Mouse (Mus musculus) kidney, embryonic 14.5 days (tissue): Measurements from ENCODE around the gene Lyst. TPM values are rescaled to one million over a fixed set of nuclear protein-coding genes. Genes with fewer than 3 reads are reported as not detected.

Source experiments
- ATAC-seq: fragments of 200-750 bp; cut with Nextera tagmentation; 2 replicates; pipeline ENCODE4 v1.8.0; 2017; ENCODE audit warnings: moderate number of reproducible peaks, mild to moderate bottlenecking, moderate TSS enrichment, moderate library complexity; ENCODE audit not compliant: low FRiP score, low TSS enrichment
- H3K27ac ChIP-seq: fragments of 300-500 bp; sonication (generic); 2 replicates; pipeline ENCODE4 v1.5.1; 2014; ENCODE audit warnings: low read depth, mild to moderate bottlenecking, low read length, moderate library complexity, mixed read lengths
- H3K27me3 ChIP-seq: fragments of 300-500 bp; sonication (generic); 2 replicates; pipeline ENCODE4 v1.6.1; 2014; ENCODE audit warnings: mild to moderate bottlenecking, low read length; ENCODE audit not compliant: control insufficient read depth, insufficient read depth
- H3K36me3 ChIP-seq: fragments of 300-500 bp; sonication (generic); 2 replicates; pipeline ENCODE4 v1.6.1; 2014; ENCODE audit warnings: low read length, mixed read lengths; ENCODE audit not compliant: control insufficient read depth, insufficient read depth
- H3K4me1 ChIP-seq: fragments of 300-500 bp; sonication (generic); 2 replicates; pipeline ENCODE4 v1.6.1; 2014; ENCODE audit warnings: low read length, mixed read lengths; ENCODE audit not compliant: control insufficient read depth, insufficient read depth
- H3K4me2 ChIP-seq: fragments of 300-500 bp; sonication (generic); replicated peaks from 2 replicates; pipeline ENCODE4 v1.6.1; 2014; ENCODE audit warnings: low read depth, mild to moderate bottlenecking, low read length
- H3K4me3 ChIP-seq: fragments of 300-500 bp; sonication (generic); 2 replicates; pipeline ENCODE4 v1.5.1; 2014; ENCODE audit warnings: mild to moderate bottlenecking, low read length
- H3K9ac ChIP-seq: fragments of 300-500 bp; sonication (generic); 2 replicates; pipeline ENCODE4 v1.6.1; 2014; ENCODE audit warnings: low read depth, mild to moderate bottlenecking, low read length, moderate library complexity
- H3K9me3 ChIP-seq: fragments of 300-500 bp; sonication (generic); 2 replicates; pipeline ENCODE4 v1.6.1; 2016; ENCODE audit warnings: low read length; ENCODE audit not compliant: control insufficient read depth
- WGBS: fragments of 180-500 bp; shearing (Covaris S2); extraction: QIAGEN DNeasy Blood & Tissue Kit; methylation state at CpG from one replicate; pipeline ENCODE4 v1.1.7; 2014; 5-methylcytosine and 5-hydroxymethylcytosine counted together
- polyA plus RNA-seq: library from polyadenylated mRNA; unstranded; fragments of >200 nt; fragmentation: Nextera tagmentation; extraction: Ambion mirVana; gene quantifications from 2 replicates; pipeline ENCODE4 v1.2.1, GENCODE M21; 2014

The Lyst gene
- polyA plus RNA-seq, 1 experiment from 2014 or later = 6.8 TPM

- H3K36me3 ChIP-seq = no peaks in the 10 kb centered on the region
- H3K9me3 ChIP-seq = no peaks in the 10 kb centered on the region
- no peak overlapping the region for H3K27ac ChIP-seq
- no peak overlapping the region for H3K4me2 ChIP-seq
- no peak for ATAC-seq
- no peaks in the 10 kb centered on the region for H3K4me1 ChIP-seq
- no peak overlapping the region for H3K4me3 ChIP-seq
- WGBS = 89% methylated on average over 7 of the region's 7 CpGs
- H3K27me3 ChIP-seq = no peaks in the 10 kb centered on the region
- H3K9ac ChIP-seq = no peak overlapping the region
Observed at GRCm38 (mm10) chr13:13810885-13811284, 220.7 kb downstream of the Lyst start.

GRCm38 (mm10) chr13:13818696-13819095, 228.5 kb downstream of the Lyst start:
- no peak overlapping the region for H3K4me3 ChIP-seq
- H3K9me3 ChIP-seq = no peaks in the 10 kb centered on the region
- no peak overlapping the region for H3K9ac ChIP-seq
- no peaks in the 10 kb centered on the region for H3K36me3 ChIP-seq
- H3K27ac ChIP-seq = no peak overlapping the region
- no peaks in the 10 kb centered on the region for H3K4me1 ChIP-seq
- no peaks in the 10 kb centered on the region for H3K27me3 ChIP-seq
- H3K4me2 ChIP-seq = no peak overlapping the region
- 87% methylated on average over 3 of the region's 3 CpGs for whole genome bisulfite sequencing
- no peak for ATAC-seq

GRCm38 (mm10) chr13:13820234-13821123, 230.3 kb downstream of the Lyst start:
- Histone ChIP-seq H3K9ac (no peak overlapping the region), H3K9me3 (no peaks in the 10 kb centered on the region), H3K27ac (no peak overlapping the region), H3K4me2 (no peak overlapping the region), H3K36me3 (no peaks in the 10 kb centered on the region), H3K27me3 (no peaks in the 10 kb centered on the region), H3K4me3 (no peak overlapping the region), H3K4me1 (no peaks in the 10 kb centered on the region)
- 84% methylated on average over 7 of the region's 7 CpGs for WGBS
- no peak for ATAC-seq

GRCm38 (mm10) chr13:13824946-13825345, 234.7 kb downstream of the Lyst start:
- Histone ChIP-seq H3K27ac (no peak overlapping the region), H3K36me3 (no peaks in the 10 kb centered on the region), H3K4me2 (no peak overlapping the region), H3K9ac (no peak overlapping the region), H3K4me1 (no peaks in the 10 kb centered on the region), H3K9me3 (no peaks in the 10 kb centered on the region), H3K4me3 (no peak overlapping the region), H3K27me3 (no peaks in the 10 kb centered on the region)
- no peak for ATAC-seq
- 90% methylated on average over 7 of the region's 7 CpGs for WGBS

GRCm38 (mm10) chr13:13826533-13826932, 236.3 kb downstream of the Lyst start:
- Histone ChIP-seq H3K27ac (no peak overlapping the region), H3K4me1 (no peaks in the 10 kb centered on the region), H3K9ac (no peak overlapping the region), H3K9me3 (no peaks in the 10 kb centered on the region), H3K27me3 (no peaks in the 10 kb centered on the region), H3K4me3 (no peak overlapping the region), H3K36me3 (no peaks in the 10 kb centered on the region), H3K4me2 (no peak overlapping the region)
- WGBS = 80% methylated on average over 6 of the region's 6 CpGs
- no peak for ATAC-seq

GRCm38 (mm10) chr13:13828125-13828524, 237.9 kb downstream of the Lyst start:
- Histone ChIP-seq H3K9me3 (no peaks in the 10 kb centered on the region), H3K4me3 (no peak overlapping the region), H3K9ac (no peak overlapping the region), H3K4me1 (no peaks in the 10 kb centered on the region), H3K27ac (no peak overlapping the region), H3K27me3 (no peaks in the 10 kb centered on the region), H3K4me2 (no peak overlapping the region), H3K36me3 (no peaks in the 10 kb centered on the region)
- 26% methylated on average over 1 of the region's 1 CpGs for WGBS
- no peak for ATAC-seq

Other genes with a start within 250 kb of the Lyst start
- 12.0 and 15.7 TPM in 2 replicates for gene Gpr137b, start 196.4 kb upstream of the Lyst start, polyA plus RNA-seq
- 61.8 and 96.1 TPM in 2 replicates for gene Nid1, start 152.8 kb upstream of the Lyst start, polyA plus RNA-seq
- 0.19 and 0.24 TPM in 2 replicates for gene Gng4, start 193.7 kb downstream of the Lyst start, polyA plus RNA-seq